Mouse (Mus musculus): Measurements from ENCODE around the gene Slc39a11. TPM values are rescaled to one million over a fixed set of nuclear protein-coding genes. Genes with fewer than 3 reads are reported as not detected.

The Slc39a11 gene
- polyA plus RNA-seq, 1 experiment from 2014 or later: 31.2 TPM

GRCm38 (mm10) chr11:113553605-113554004 lies 96.3 kb downstream of the Slc39a11 start:
- Histone ChIP-seq H3K4me1 (replicated peaks) (peaks cover 31% of the 10 kb centered on the region), H3K9ac (replicated peaks) (no peak overlapping the region), H3K27ac (peak overlapping the region; percentile 62; the same call in 1 of the 2 replicates), H3K27me3 (no peaks in the 10 kb centered on the region), H3K4me3 (replicated peaks) (no peak overlapping the region), H3K9me3 (no peaks in the 10 kb centered on the region), H3K4me2 (replicated peaks) (no peak overlapping the region), H3K36me3 (no peaks in the 10 kb centered on the region)
- WGBS: 75% methylated on average over 13 of the region's 13 CpGs
- ATAC-seq: no peak

- Histone ChIP-seq H3K27ac (no peak overlapping the region), H3K9me3 (no peaks in the 10 kb centered on the region), H3K36me3 (no peaks in the 10 kb centered on the region), H3K9ac (replicated peaks) (no peak overlapping the region; the same call in 1 of the 2 replicates), H3K27me3 (no peaks in the 10 kb centered on the region), H3K4me1 (replicated peaks) (peaks cover 30% of the 10 kb centered on the region), H3K4me3 (replicated peaks) (no peak overlapping the region), H3K4me2 (replicated peaks) (no peak overlapping the region)
- ATAC-seq: no peak
- 64% methylated on average over 10 of the region's 10 CpGs for WGBS
These were observed 97.3 kb downstream of the Slc39a11 start for GRCm38 (mm10) chr11:113552539-113552938.

- 0 out of 2 replicates have a peak, but pooled peaks cover under 1% of the 10 kb centered on the region for H3K4me1 ChIP-seq (replicated peaks)
- no peak overlapping the region for H3K27ac ChIP-seq
- H3K9ac ChIP-seq (replicated peaks): no peak overlapping the region
- H3K4me3 ChIP-seq (replicated peaks): no peak overlapping the region
- H3K4me2 ChIP-seq (replicated peaks): no peak overlapping the region
- H3K27me3 ChIP-seq: no peaks in the 10 kb centered on the region
- 0 out of 2 replicates have a peak, but pooled peaks cover 2% of the 10 kb centered on the region for H3K9me3 ChIP-seq
- 80% methylated on average over 11 of the region's 11 CpGs for WGBS
- ATAC-seq: no peak
- H3K36me3 ChIP-seq: 0 out of 2 replicates have a peak, but pooled peaks cover 5% of the 10 kb centered on the region
These were observed 103.5 kb downstream of the Slc39a11 start for GRCm38 (mm10) chr11:113546217-113546877.

GRCm38 (mm10) chr11:113544017-113544640 lies 105.8 kb downstream of the Slc39a11 start:
- Histone ChIP-seq H3K36me3 (0 out of 2 replicates have a peak, but pooled peaks cover 5% of the 10 kb centered on the region), H3K4me2 (replicated peaks) (no peak overlapping the region), H3K4me1 (replicated peaks) (peaks cover 4% of the 10 kb centered on the region; the same call in 1 of the 2 replicates), H3K4me3 (replicated peaks) (no peak overlapping the region), H3K9ac (replicated peaks) (no peak overlapping the region), H3K27me3 (no peaks in the 10 kb centered on the region), H3K27ac (no peak overlapping the region), H3K9me3 (0 out of 2 replicates have a peak, but pooled peaks cover 5% of the 10 kb centered on the region)
- ATAC-seq: no peak
- 92% methylated on average over 11 of the region's 11 CpGs for WGBS

GRCm38 (mm10) chr11:113541073-113541472 lies 108.8 kb downstream of the Slc39a11 start:
- 96% methylated on average over 8 of the region's 8 CpGs for WGBS
- H3K27ac ChIP-seq: no peak overlapping the region
- no peak for ATAC-seq
- H3K9ac ChIP-seq (replicated peaks): no peak overlapping the region
- H3K9me3 ChIP-seq: 0 out of 2 replicates have a peak, but pooled peaks cover 5% of the 10 kb centered on the region
- H3K4me3 ChIP-seq (replicated peaks): no peak overlapping the region
- H3K4me1 ChIP-seq (replicated peaks): peaks cover 4% of the 10 kb centered on the region; the same call in 1 of the 2 replicates
- no peaks in the 10 kb centered on the region for H3K27me3 ChIP-seq
- no peak overlapping the region for H3K4me2 ChIP-seq (replicated peaks)
- H3K36me3 ChIP-seq: 0 out of 2 replicates have a peak, but pooled peaks cover 5% of the 10 kb centered on the region

- Histone ChIP-seq H3K9ac (replicated peaks) (no peak overlapping the region), H3K27ac (peak overlapping the region; percentile 45), H3K4me3 (replicated peaks) (no peak overlapping the region), H3K36me3 (0 out of 2 replicates have a peak, but pooled peaks cover 5% of the 10 kb centered on the region), H3K4me2 (replicated peaks) (no peak overlapping the region), H3K4me1 (replicated peaks) (peaks cover 4% of the 10 kb centered on the region; the same call in 1 of the 2 replicates), H3K27me3 (no peaks in the 10 kb centered on the region), H3K9me3 (0 out of 2 replicates have a peak, but pooled peaks cover 5% of the 10 kb centered on the region)
- 45% methylated on average over 15 of the region's 15 CpGs for WGBS
- peak; percentile 90 for ATAC-seq
These were observed 110.2 kb downstream of the Slc39a11 start for GRCm38 (mm10) chr11:113539502-113540209.

- peak overlapping the region; percentile 45 for H3K27ac ChIP-seq
- H3K4me3 ChIP-seq (replicated peaks): no peak overlapping the region
- peak; percentile 53 for ATAC-seq
- no peak overlapping the region for H3K9ac ChIP-seq (replicated peaks)
- 46% methylated on average over 6 of the region's 6 CpGs for WGBS
- peaks cover 7% of the 10 kb centered on the region for H3K4me1 ChIP-seq (replicated peaks)
- H3K9me3 ChIP-seq: 0 out of 2 replicates have a peak, but pooled peaks cover 5% of the 10 kb centered on the region
- H3K36me3 ChIP-seq: 0 out of 2 replicates have a peak, but pooled peaks cover 5% of the 10 kb centered on the region
- no peaks in the 10 kb centered on the region for H3K27me3 ChIP-seq
- no peak overlapping the region for H3K4me2 ChIP-seq (replicated peaks)
These were observed 110.8 kb downstream of the Slc39a11 start for GRCm38 (mm10) chr11:113539079-113539478.

- 93% methylated on average over 4 of the region's 4 CpGs for WGBS
- H3K4me2 ChIP-seq (replicated peaks): no peak overlapping the region
- no peak overlapping the region for H3K4me3 ChIP-seq (replicated peaks)
- H3K4me1 ChIP-seq (replicated peaks): peaks cover 11% of the 10 kb centered on the region
- no peaks in the 10 kb centered on the region for H3K27me3 ChIP-seq
- 0 out of 2 replicates have a peak, but pooled peaks cover 5% of the 10 kb centered on the region for H3K9me3 ChIP-seq
- no peak for ATAC-seq
- peak overlapping the region; percentile 45; the same call in 1 of the 2 replicates for H3K27ac ChIP-seq
- H3K36me3 ChIP-seq: 0 out of 2 replicates have a peak, but pooled peaks cover 5% of the 10 kb centered on the region
- no peak overlapping the region for H3K9ac ChIP-seq (replicated peaks)
These were observed 111.4 kb downstream of the Slc39a11 start for GRCm38 (mm10) chr11:113538406-113538917.

GRCm38 (mm10) chr11:113537715-113538114 lies 112.2 kb downstream of the Slc39a11 start:
- no peak overlapping the region for H3K4me2 ChIP-seq (replicated peaks)
- H3K4me3 ChIP-seq (replicated peaks): no peak overlapping the region
- H3K9me3 ChIP-seq: 0 out of 2 replicates have a peak, but pooled peaks cover 5% of the 10 kb centered on the region
- no peak for ATAC-seq
- H3K27me3 ChIP-seq: no peaks in the 10 kb centered on the region
- peaks cover 11% of the 10 kb centered on the region for H3K4me1 ChIP-seq (replicated peaks)
- no peak overlapping the region for H3K27ac ChIP-seq
- 95% methylated on average over 7 of the region's 7 CpGs for WGBS
- 0 out of 2 replicates have a peak, but pooled peaks cover 5% of the 10 kb centered on the region for H3K36me3 ChIP-seq
- H3K9ac ChIP-seq (replicated peaks): no peak overlapping the region

GRCm38 (mm10) chr11:113537199-113537586 lies 112.7 kb downstream of the Slc39a11 start:
- Histone ChIP-seq H3K4me1 (replicated peaks) (peaks cover 11% of the 10 kb centered on the region), H3K27me3 (no peaks in the 10 kb centered on the region), H3K27ac (no peak overlapping the region), H3K9me3 (0 out of 2 replicates have a peak, but pooled peaks cover 5% of the 10 kb centered on the region), H3K9ac (replicated peaks) (no peak overlapping the region), H3K36me3 (0 out of 2 replicates have a peak, but pooled peaks cover 4% of the 10 kb centered on the region), H3K4me2 (replicated peaks) (no peak overlapping the region), H3K4me3 (replicated peaks) (no peak overlapping the region)
- 92% methylated on average over 8 of the region's 8 CpGs for WGBS
- no peak for ATAC-seq

Measured in midbrain, embryonic 13.5 days (tissue).